Mouse (Mus musculus) adrenal gland, postnatal 36 days (tissue): ENCODE data around the gene Gm49318. TPM values are rescaled to one million over a fixed set of nuclear protein-coding genes. Genes with fewer than 3 reads are reported as not detected.

Source experiments
- microRNA-seq: library from miRNA; unstranded; fragments of <30 nt; microRNA quantifications from one replicate; pipeline ENCODE4 v1.2.0, GENCODE M21; 2021
- total RNA-seq, 2 experiments: library from RNA; stranded (reverse); gene quantifications; 2 replicates each; pipeline ENCODE4 v1.2.3; 2021

Gm49318 gene
- total RNA-seq, 2 experiments from 2014 or later = 0.56 TPM; not detected in 1

Small RNA genes within 50 kb of the gene (microRNA-seq; reads per million reads assigned to microRNA genes)
- not detected for gene Mir7084

Other genes with a start within 250 kb of the Gm49318 start
- gene Angptl8, start 235.7 kb downstream of the Gm49318 start, total RNA-seq = 1 to 10 TPM; 7.5 to 8.7 TPM
- gene Dock6, start 218.6 kb downstream of the Gm49318 start, total RNA-seq = 10 to 100 TPM; 31.2 to 40.7 TPM
- gene Rab3d, start 153.1 kb downstream of the Gm49318 start, total RNA-seq = 10 to 100 TPM; 28.5 to 58.8 TPM
- 1 to 10 TPM; 9.4 to 9.7 TPM for gene Ccdc159, start 143.8 kb downstream of the Gm49318 start, total RNA-seq
- gene Tmem205, start 143.7 kb downstream of the Gm49318 start, total RNA-seq = 100 to 1,000 TPM; 318 to 566 TPM
- 10 to 100 TPM; 27.1 to 35.8 TPM for gene Plppr2, start 134.2 kb downstream of the Gm49318 start, total RNA-seq
- gene Swsap1, start 115.5 kb downstream of the Gm49318 start, total RNA-seq = 10 to 100 TPM; 12.4 to 18.3 TPM
- gene Epor, start 107.8 kb downstream of the Gm49318 start, total RNA-seq = 1 to 10 TPM; 1.9 to 2.0 TPM
- 10 to 100 TPM; 14.0 to 33.4 TPM for gene Rgl3, start 81.8 kb downstream of the Gm49318 start, total RNA-seq
- gene Ccdc151, start 68.6 kb downstream of the Gm49318 start, total RNA-seq = 1 to 10 TPM in 1 of 2 experiments, under 1 TPM in 1; 0.30 to 1.6 TPM
- 100 to 1,000 TPM; 159 to 169 TPM for gene Prkcsh, start 68.5 kb downstream of the Gm49318 start, total RNA-seq
- 1 to 10 TPM; 1.1 to 2.0 TPM for gene Elavl3, start 19.2 kb downstream of the Gm49318 start, total RNA-seq
- gene Zfp653, start 117 bp upstream of the Gm49318 start, total RNA-seq = 10 to 100 TPM; 10.2 to 10.3 TPM
- 10 to 100 TPM; 51.6 to 63.7 TPM for gene Ecsit, start 14.2 kb upstream of the Gm49318 start, total RNA-seq
- gene Cnn1, start 28.0 kb upstream of the Gm49318 start, total RNA-seq = 1 to 10 TPM; 1.5 TPM
- gene Elof1, start 45.9 kb upstream of the Gm49318 start, total RNA-seq = 10 to 100 TPM; 73.7 to 78.1 TPM
- 10 to 100 TPM; 43.2 to 67.9 TPM for gene Acp5, start 64.5 kb upstream of the Gm49318 start, total RNA-seq
- gene Pigyl, start 85.6 kb upstream of the Gm49318 start, total RNA-seq = 10 to 100 TPM; 50.3 to 59.1 TPM
- gene Zfp872, start 116.8 kb upstream of the Gm49318 start, total RNA-seq = 1 to 10 TPM; 2.7 to 4.3 TPM
- gene Zfp809, start 154.5 kb upstream of the Gm49318 start, total RNA-seq = 10 to 100 TPM; 36.9 to 45.3 TPM
- under 1 TPM; 0.69 to 0.73 TPM for gene Zfp599, start 188.6 kb upstream of the Gm49318 start, total RNA-seq
- 1 to 10 TPM; 5.3 to 8.3 TPM for gene Zfp810, start 236.4 kb upstream of the Gm49318 start, total RNA-seq